Mouse (Mus musculus) neural tube, embryonic 15.5 days (tissue): ENCODE results near the gene Hydin. TPM values are rescaled to one million over a fixed set of nuclear protein-coding genes. Genes with fewer than 3 reads are reported as not detected.
"Not testable (repeated sequence)": the region's sequence is repeated elsewhere in the genome, so short reads cannot be mapped to it uniquely, and the experiment has no call there.

Source experiments
- ATAC-seq: fragments of 200-750 bp; cut with Nextera tagmentation; 2 replicates; pipeline ENCODE4 v1.8.0; 2017; ENCODE audit warnings: mild to moderate bottlenecking, moderate TSS enrichment, moderate library complexity; ENCODE audit not compliant: low FRiP score
- H3K27ac ChIP-seq: fragments of 300-500 bp; sonication (generic); replicated peaks from 2 replicates; pipeline ENCODE4 v1.5.1; 2015; ENCODE audit warnings: mild to moderate bottlenecking, inconsistent platforms
- H3K27me3 ChIP-seq: fragments of 300-500 bp; sonication (generic); replicated peaks from 2 replicates; pipeline ENCODE4 v1.6.1; 2015; ENCODE audit warnings: inconsistent platforms
- H3K36me3 ChIP-seq: fragments of 300-500 bp; sonication (generic); 2 replicates; pipeline ENCODE4 v1.6.1; 2015; ENCODE audit warnings: inconsistent platforms
- H3K4me1 ChIP-seq: fragments of 300-500 bp; sonication (generic); 2 replicates; pipeline ENCODE4 v1.6.1; 2015; ENCODE audit warnings: inconsistent platforms
- H3K4me2 ChIP-seq: fragments of 300-500 bp; sonication (generic); 2 replicates; pipeline ENCODE4 v1.6.1; 2015; ENCODE audit warnings: inconsistent platforms, mild to moderate bottlenecking, moderate library complexity
- H3K4me3 ChIP-seq: fragments of 300-500 bp; sonication (generic); replicated peaks from 2 replicates; pipeline ENCODE4 v1.5.1; 2015; ENCODE audit warnings: mild to moderate bottlenecking, inconsistent platforms
- H3K9ac ChIP-seq: fragments of 300-500 bp; sonication (generic); replicated peaks from 2 replicates; pipeline ENCODE4 v1.6.1; 2015; ENCODE audit warnings: mild to moderate bottlenecking, inconsistent platforms
- H3K9me3 ChIP-seq: fragments of 300-500 bp; sonication (generic); replicated peaks from 2 replicates; pipeline ENCODE4 v1.6.1; 2016; ENCODE audit warnings: inconsistent platforms
- WGBS: fragments of 180-500 bp; shearing (Covaris S2); methylation state at CpG from one replicate; pipeline ENCODE4 v1.1.7; 2015; ENCODE audit warnings: mixed read lengths; 5-methylcytosine and 5-hydroxymethylcytosine counted together
- polyA plus RNA-seq: library from polyadenylated mRNA; unstranded; fragments of >200 nt; fragmentation: Nextera tagmentation; extraction: Ambion mirVana; gene quantifications from 2 replicates; pipeline ENCODE4 v1.2.1, GENCODE M21; 2015

Hydin gene
- polyA plus RNA-seq, 1 experiment from 2014 or later, result 0.31 TPM

- no peaks in the 10 kb centered on the region for H3K27me3 ChIP-seq
- no peak overlapping the region for H3K4me2 ChIP-seq
- H3K4me1 ChIP-seq, result no peaks in the 10 kb centered on the region
- H3K27ac ChIP-seq, result no peak overlapping the region
- H3K4me3 ChIP-seq, result no peak overlapping the region
- WGBS, result 87% methylated on average over 12 of the region's 12 CpGs
- no peaks in the 10 kb centered on the region for H3K9me3 ChIP-seq
- H3K36me3 ChIP-seq, result no peaks in the 10 kb centered on the region
- no peak for ATAC-seq
- H3K9ac ChIP-seq, result no peak overlapping the region
Observed at GRCm38 (mm10) chr8:110340090-110340703, 73.4 kb downstream of the Hydin start.

- H3K4me1 ChIP-seq, result no peaks in the 10 kb centered on the region
- no peaks in the 10 kb centered on the region for H3K9me3 ChIP-seq
- H3K4me2 ChIP-seq, result no peak overlapping the region
- no peaks in the 10 kb centered on the region for H3K27me3 ChIP-seq
- no peak overlapping the region for H3K4me3 ChIP-seq
- WGBS, result 84% methylated on average over 12 of the region's 12 CpGs
- no peak overlapping the region for H3K27ac ChIP-seq
- ATAC-seq, result no peak
- no peak overlapping the region for H3K9ac ChIP-seq
- no peaks in the 10 kb centered on the region for H3K36me3 ChIP-seq
Observed at GRCm38 (mm10) chr8:110345697-110346394, 79.1 kb downstream of the Hydin start.

GRCm38 (mm10) chr8:110346915-110347314 is 80.1 kb downstream of the Hydin start:
- Histone ChIP-seq H3K4me3 (no peak overlapping the region), H3K27ac (no peak overlapping the region), H3K4me2 (no peak overlapping the region), H3K9ac (no peak overlapping the region), H3K36me3 (no peaks in the 10 kb centered on the region), H3K27me3 (no peaks in the 10 kb centered on the region), H3K4me1 (no peaks in the 10 kb centered on the region), H3K9me3 (no peaks in the 10 kb centered on the region)
- 84% methylated on average over 1 of the region's 1 CpGs for WGBS
- ATAC-seq, result no peak

GRCm38 (mm10) chr8:110350725-110351124 is 83.9 kb downstream of the Hydin start:
- Histone ChIP-seq H3K9ac (no peak overlapping the region), H3K4me2 (no peak overlapping the region), H3K4me3 (no peak overlapping the region), H3K36me3 (no peaks in the 10 kb centered on the region), H3K4me1 (no peaks in the 10 kb centered on the region), H3K9me3 (no peaks in the 10 kb centered on the region), H3K27me3 (no peaks in the 10 kb centered on the region), H3K27ac (no peak overlapping the region)
- ATAC-seq, result no peak
- 87% methylated on average over 3 of the region's 3 CpGs for WGBS

- H3K9me3 ChIP-seq, result no peaks in the 10 kb centered on the region
- no peaks in the 10 kb centered on the region for H3K27me3 ChIP-seq
- no peak overlapping the region for H3K9ac ChIP-seq
- 93% methylated on average over 5 of the region's 5 CpGs for WGBS
- no peak overlapping the region for H3K4me3 ChIP-seq
- H3K4me1 ChIP-seq, result no peaks in the 10 kb centered on the region
- H3K36me3 ChIP-seq, result no peaks in the 10 kb centered on the region
- ATAC-seq, result no peak
- no peak overlapping the region for H3K27ac ChIP-seq
- H3K4me2 ChIP-seq, result no peak overlapping the region
Observed at GRCm38 (mm10) chr8:110351909-110352308, 85.1 kb downstream of the Hydin start.

GRCm38 (mm10) chr8:110362975-110363374 is 96.2 kb downstream of the Hydin start:
- Histone ChIP-seq H3K36me3 (no peaks in the 10 kb centered on the region), H3K27me3 (no peaks in the 10 kb centered on the region), H3K9me3 (no peaks in the 10 kb centered on the region), H3K4me1 (no peaks in the 10 kb centered on the region), H3K4me3 (no peak overlapping the region), H3K4me2 (no peak overlapping the region), H3K9ac (no peak overlapping the region), H3K27ac (no peak overlapping the region)
- 92% methylated on average over 4 of the region's 4 CpGs for WGBS
- no peak for ATAC-seq

- ATAC-seq, result no peak
- no peaks in the 10 kb centered on the region for H3K36me3 ChIP-seq
- H3K9me3 ChIP-seq, result no peaks in the 10 kb centered on the region
- no peak overlapping the region for H3K27ac ChIP-seq
- no peaks in the 10 kb centered on the region for H3K4me1 ChIP-seq
- no peak overlapping the region for H3K4me2 ChIP-seq
- no peaks in the 10 kb centered on the region for H3K27me3 ChIP-seq
- 84% methylated on average over 13 of the region's 13 CpGs for WGBS
- H3K4me3 ChIP-seq, result no peak overlapping the region
- no peak overlapping the region for H3K9ac ChIP-seq
Observed at GRCm38 (mm10) chr8:110372836-110373235, 106.1 kb downstream of the Hydin start.

GRCm38 (mm10) chr8:110373695-110374094 is 106.9 kb downstream of the Hydin start:
- no peak overlapping the region for H3K9ac ChIP-seq
- H3K27me3 ChIP-seq, result no peaks in the 10 kb centered on the region
- H3K4me3 ChIP-seq, result no peak overlapping the region
- no peaks in the 10 kb centered on the region for H3K4me1 ChIP-seq
- H3K27ac ChIP-seq, result no peak overlapping the region
- H3K9me3 ChIP-seq, result no peaks in the 10 kb centered on the region
- no peak overlapping the region for H3K4me2 ChIP-seq
- no peaks in the 10 kb centered on the region for H3K36me3 ChIP-seq
- ATAC-seq, result no peak
- 91% methylated on average over 4 of the region's 4 CpGs for WGBS

GRCm38 (mm10) chr8:110382751-110383150 is 116.0 kb downstream of the Hydin start:
- WGBS, result 18% methylated on average over 8 of the region's 8 CpGs
- Histone ChIP-seq H3K27ac (no peak overlapping the region), H3K27me3 (no peaks in the 10 kb centered on the region), H3K9me3 (no peaks in the 10 kb centered on the region), H3K36me3 (no peaks in the 10 kb centered on the region), H3K9ac (no peak overlapping the region), H3K4me3 (no peak overlapping the region), H3K4me2 (no peak overlapping the region), H3K4me1 (no peaks in the 10 kb centered on the region)
- ATAC-seq, result no peak

GRCm38 (mm10) chr8:110384632-110385031 is 117.9 kb downstream of the Hydin start:
- H3K4me3 ChIP-seq, H3K27ac ChIP-seq, H3K27me3 ChIP-seq, H3K9me3 ChIP-seq, ATAC-seq, H3K4me2 ChIP-seq, H3K36me3 ChIP-seq, H3K9ac ChIP-seq, H3K4me1 ChIP-seq: not testable (repeated sequence)
- 95% methylated on average over 6 of the region's 6 CpGs for WGBS

GRCm38 (mm10) chr8:110395656-110396055 is 128.9 kb downstream of the Hydin start:
- Histone ChIP-seq H3K27me3 (no peaks in the 10 kb centered on the region), H3K9ac (no peak overlapping the region), H3K27ac (no peak overlapping the region), H3K9me3 (no peaks in the 10 kb centered on the region), H3K4me2 (no peak overlapping the region), H3K36me3 (no peaks in the 10 kb centered on the region), H3K4me1 (peaks cover 6% of the 10 kb centered on the region; the same call in 1 of the 2 replicates), H3K4me3 (no peak overlapping the region)
- 84% methylated on average over 4 of the region's 4 CpGs for whole genome bisulfite sequencing
- no peak for ATAC-seq

- Histone ChIP-seq H3K36me3 (no peaks in the 10 kb centered on the region), H3K4me1 (no peaks in the 10 kb centered on the region), H3K9me3 (0 out of 2 replicates have a peak, but pooled peaks cover 8% of the 10 kb centered on the region), H3K27ac (no peak overlapping the region), H3K4me3 (no peak overlapping the region), H3K27me3 (no peaks in the 10 kb centered on the region), H3K9ac (no peak overlapping the region), H3K4me2 (no peak overlapping the region)
- ATAC-seq, result no peak
- WGBS, result 91% methylated on average over 6 of the region's 6 CpGs
Observed at GRCm38 (mm10) chr8:110400536-110400935, 133.8 kb downstream of the Hydin start.
